Mouse (Mus musculus) liver, embryonic 11.5 days (tissue): ENCODE data around the gene Srrm1. TPM values are rescaled to one million over a fixed set of nuclear protein-coding genes. Genes with fewer than 3 reads are reported as not detected.

Experiments
- polyA plus RNA-seq: library from polyadenylated mRNA; unstranded; fragments of >200 nt; fragmentation: Nextera tagmentation; extraction: Ambion mirVana; gene quantifications from 2 replicates; pipeline ENCODE4 v1.2.1, GENCODE M21; 2014

Gene Srrm1
- polyA plus RNA-seq, 1 experiment from 2014 or later: 195 TPM

Other genes starting within 250 kb of the Srrm1 start
- gene Runx3, start 232.7 kb downstream of the Srrm1 start, polyA plus RNA-seq: 0.71 and 0.82 TPM in 2 replicates
- 149 and 176 TPM in 2 replicates for gene Clic4, start 80.5 kb downstream of the Srrm1 start, polyA plus RNA-seq
- gene Ncmap, start 44.9 kb upstream of the Srrm1 start, polyA plus RNA-seq: 0.86 TPM in 1 of 2 replicates, not detected in the other
- 8.6 and 9.2 TPM in 2 replicates for gene Rcan3, start 80.5 kb upstream of the Srrm1 start, polyA plus RNA-seq
- 0.15 and 0.47 TPM in 2 replicates for gene Stpg1, start 141.5 kb upstream of the Srrm1 start, polyA plus RNA-seq
- gene Nipal3, start 141.7 kb upstream of the Srrm1 start, polyA plus RNA-seq: 2.8 and 4.5 TPM in 2 replicates
- gene Grhl3, start 220.3 kb upstream of the Srrm1 start, polyA plus RNA-seq: 2.7 and 3.7 TPM in 2 replicates